Mouse (Mus musculus) bone marrow macrophage, adult 2 months (primary cell): ENCODE measurements around the gene Tsku.

Experiments used
- CTCF ChIP-seq: IDR thresholded peaks from 2 replicates; pipeline ENCODE4 v1.5.1; 2012; ENCODE audit warnings: low read depth, mild to moderate bottlenecking, low read length, moderate library complexity
- POLR2A ChIP-seq: IDR thresholded peaks from 2 replicates; pipeline ENCODE4 v1.6.1; 2012; ENCODE audit warnings: mild to moderate bottlenecking, low read depth, low read length, borderline replicate concordance

GRCm38 (mm10) chr7:98369762-98370369 lies 8.7 kb upstream of the Tsku start:
- TF ChIP-seq CTCF: no peak
- TF ChIP-seq POLR2A: no peak
